Mouse (Mus musculus) G1E (cell line): ENCODE measurements at regions not wholly inside any gene's neighbourhood (a gene's known extent, or its start where the extent isn't known, plus 50 kb on each side); places are given as distances from the start of the nearest gene placed in this dataset.

Experiments used
- ATAC-seq: 2 replicates; pipeline ENCODE4 v1.8.0; 2016; ENCODE audit warnings: mild to moderate bottlenecking; ENCODE audit not compliant: insufficient number of reproducible peaks, poor library complexity, low FRiP score, severe bottlenecking; ENCODE audit errors: extremely low read depth
- DNase-seq: peaks from one replicate; pipeline ENCODE4 v3.0.0; 2012; ENCODE audit warnings: low spot score
- H3K27me3 ChIP-seq: 2 replicates; pipeline ENCODE4 v1.6.1; 2012; ENCODE audit warnings: mild to moderate bottlenecking, low read length, inconsistent platforms; ENCODE audit not compliant: insufficient read depth
- H3K36me3 ChIP-seq: replicated peaks from 2 replicates; pipeline ENCODE3; 2012; ENCODE audit warnings: mild to moderate bottlenecking, inconsistent platforms
- H3K4me1 ChIP-seq: 2 replicates; pipeline ENCODE4 v1.6.1; 2012; ENCODE audit warnings: low read depth, low read length, inconsistent platforms, mixed read lengths; ENCODE audit not compliant: insufficient read depth
- H3K4me3 ChIP-seq: 2 replicates; pipeline ENCODE4 v1.5.1; 2012; ENCODE audit warnings: low read depth, mild to moderate bottlenecking, inconsistent platforms, low read length, moderate library complexity, mixed read lengths
- H3K9me3 ChIP-seq: replicated peaks from 2 replicates; pipeline ENCODE4 v1.6.1; 2012; ENCODE audit warnings: inconsistent platforms
- CTCF ChIP-seq: IDR thresholded peaks from 2 replicates; pipeline ENCODE4 v1.5.1; 2012; ENCODE audit warnings: low read depth, low read length, inconsistent platforms, mixed read lengths
- GATA1 ChIP-seq: IDR thresholded peaks from 2 replicates; pipeline ENCODE4 v1.6.1; 2012; ENCODE audit warnings: borderline replicate concordance, low read length, inconsistent platforms, mixed read lengths
- GATA2 ChIP-seq: IDR thresholded peaks from 2 replicates; pipeline ENCODE4 v1.6.1; 2012; ENCODE audit warnings: low read depth, low read length, inconsistent platforms, borderline replicate concordance
- POLR2AphosphoS5 ChIP-seq: IDR thresholded peaks from 2 replicates; pipeline ENCODE4 v1.6.1; 2012; ENCODE audit warnings: low read depth, low read length, inconsistent platforms; ENCODE audit not compliant: insufficient replicate concordance
- TAL1 ChIP-seq: conservative IDR thresholded peaks from 2 replicates; pipeline ENCODE4 v1.6.1; 2012; ENCODE audit warnings: low read depth, low read length, inconsistent platforms, mixed read lengths

DNA sequence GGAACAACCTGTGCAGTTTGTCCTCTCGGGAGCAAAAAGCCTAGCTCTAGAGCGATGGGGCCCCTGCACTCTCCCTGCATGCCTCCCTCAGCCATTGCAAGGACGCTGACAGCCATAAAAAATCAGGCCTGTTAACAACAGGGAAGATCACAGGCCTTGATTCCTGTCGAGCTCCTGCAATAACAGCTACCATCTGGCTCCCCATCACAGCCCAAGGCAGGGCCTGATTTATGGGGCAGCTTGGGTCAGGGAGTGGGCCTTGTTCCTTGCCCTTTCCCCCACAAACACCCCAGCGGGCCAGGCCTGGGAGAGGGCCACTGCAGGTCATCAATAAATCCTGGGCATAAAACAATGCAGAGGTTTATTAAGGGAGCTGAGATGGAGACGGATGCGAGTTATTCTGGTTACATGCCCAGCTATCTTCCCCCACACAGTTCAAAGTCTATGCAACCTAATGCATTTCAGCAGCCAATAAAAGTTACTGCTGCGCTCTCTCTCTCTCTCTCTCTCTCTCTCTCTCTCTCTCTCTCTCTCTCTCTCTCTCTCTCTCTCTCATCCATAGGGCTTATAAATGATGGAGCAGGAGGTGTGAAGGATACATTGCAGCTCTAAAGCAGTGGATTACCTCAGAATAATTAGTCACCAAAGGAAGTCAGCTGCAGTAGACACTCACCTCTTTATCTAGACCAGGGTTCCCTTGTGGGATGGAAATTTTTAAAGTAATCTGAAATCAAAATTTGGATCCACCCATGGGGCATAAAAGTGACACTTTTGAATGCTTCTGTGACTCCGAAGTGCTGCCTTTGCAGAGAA, 136.9 kb downstream of the Hsd17b3 start:
- H3K4me3 ChIP-seq, result no peak overlapping the region
- peaks cover 2% of the 10 kb centered on the region; the same call in 1 of the 2 replicates for H3K4me1 ChIP-seq
- no peak for TF ChIP-seq CTCF
- no peak for TF ChIP-seq GATA1
- TF ChIP-seq GATA2, result no peak
- no peak for TF ChIP-seq POLR2AphosphoS5
- no peak for TF ChIP-seq TAL1
- peaks cover 54% of the 10 kb centered on the region for H3K27me3 ChIP-seq
- no peak for DNase-seq
- ATAC-seq, result no peak
- H3K9me3 ChIP-seq, result no peaks in the 10 kb centered on the region
- no peaks in the 10 kb centered on the region for H3K36me3 ChIP-seq

DNA sequence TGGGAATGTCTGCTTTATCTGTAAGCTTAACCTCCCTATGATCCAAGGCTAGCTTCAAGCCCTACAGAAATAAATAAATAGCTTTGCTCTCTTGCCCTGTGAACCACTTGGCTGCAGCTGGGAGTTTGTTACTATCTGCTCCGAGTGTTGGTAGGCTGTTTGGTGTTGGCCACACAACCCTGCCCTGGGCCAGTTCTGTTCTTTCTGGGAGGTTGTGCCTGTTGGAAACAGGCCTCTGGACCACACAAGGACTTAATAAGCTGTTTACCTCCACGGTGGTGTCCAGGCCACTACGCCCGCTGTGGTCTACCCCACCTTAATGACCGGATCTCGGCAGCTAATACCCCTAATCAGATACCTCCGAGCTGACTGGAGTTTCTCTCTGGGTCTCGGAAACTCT, 136.1 kb downstream of the Ercc6l2 start:
- no peak overlapping the region for H3K4me3 ChIP-seq
- DNase-seq, result no peak

More for the DNA sequence above, 136.1 kb downstream of the Ercc6l2 start:
- TF ChIP-seq GATA2 (no peak), POLR2AphosphoS5 (no peak), GATA1 (no peak), CTCF (no peak), TAL1 (no peak)
- H3K4me1 ChIP-seq, result peaks cover 2% of the 10 kb centered on the region; the same call in 1 of the 2 replicates
- ATAC-seq, result no peak
- H3K9me3 ChIP-seq, result no peaks in the 10 kb centered on the region
- H3K36me3 ChIP-seq, result no peaks in the 10 kb centered on the region
- peaks cover 54% of the 10 kb centered on the region for H3K27me3 ChIP-seq
